Mouse (Mus musculus) liver, embryonic 15.5 days (tissue): ENCODE measurements around the gene Lcn12. TPM values are rescaled to one million over a fixed set of nuclear protein-coding genes. Genes with fewer than 3 reads are reported as not detected.

Experiments
- ATAC-seq: fragments of 200-750 bp; cut with Nextera tagmentation; 2 replicates; pipeline ENCODE4 v1.8.0; 2017; ENCODE audit warnings: moderate number of reproducible peaks, mild to moderate bottlenecking, moderate library complexity; ENCODE audit not compliant: insufficient read depth
- H3K27ac ChIP-seq: fragments of 300-500 bp; sonication (generic); replicated peaks from 2 replicates; pipeline ENCODE4 v1.5.1; 2015; ENCODE audit warnings: mild to moderate bottlenecking, inconsistent platforms
- H3K27me3 ChIP-seq: fragments of 300-500 bp; sonication (generic); 2 replicates; pipeline ENCODE4 v1.6.1; 2015; ENCODE audit warnings: mild to moderate bottlenecking, inconsistent platforms
- H3K36me3 ChIP-seq: fragments of 300-500 bp; sonication (generic); replicated peaks from 2 replicates; pipeline ENCODE4 v1.6.1; 2015; ENCODE audit warnings: moderate library complexity, mild to moderate bottlenecking, inconsistent platforms
- H3K4me1 ChIP-seq: fragments of 300-500 bp; sonication (generic); replicated peaks from 2 replicates; pipeline ENCODE4 v1.6.1; 2015; ENCODE audit warnings: inconsistent platforms
- H3K4me2 ChIP-seq: fragments of 300-500 bp; sonication (generic); 2 replicates; pipeline ENCODE4 v1.6.1; 2015; ENCODE audit warnings: moderate library complexity, mild to moderate bottlenecking, inconsistent platforms
- H3K4me3 ChIP-seq: fragments of 300-500 bp; sonication (generic); replicated peaks from 2 replicates; pipeline ENCODE4 v1.5.1; 2015; ENCODE audit warnings: mild to moderate bottlenecking, inconsistent platforms
- H3K9ac ChIP-seq: fragments of 300-500 bp; sonication (generic); 2 replicates; pipeline ENCODE4 v1.6.1; 2015; ENCODE audit warnings: moderate library complexity, mild to moderate bottlenecking, inconsistent platforms
- H3K9me3 ChIP-seq: fragments of 300-500 bp; sonication (generic); replicated peaks from 2 replicates; pipeline ENCODE4 v1.6.1; 2016; ENCODE audit warnings: inconsistent platforms
- WGBS: fragments of 180-500 bp; shearing (Covaris S2); methylation state at CpG from one replicate; pipeline ENCODE4 v1.1.7; 2015; ENCODE audit warnings: mixed read lengths; ENCODE audit not compliant: insufficient replicate concordance; 5-methylcytosine and 5-hydroxymethylcytosine counted together
- polyA plus RNA-seq: library from polyadenylated mRNA; unstranded; fragments of >200 nt; fragmentation: Nextera tagmentation; extraction: Ambion mirVana; gene quantifications from 2 replicates; pipeline ENCODE4 v1.2.1, GENCODE M21; 2015

Lcn12 gene
- polyA plus RNA-seq, 1 experiment from 2014 or later: not detected

DNA sequence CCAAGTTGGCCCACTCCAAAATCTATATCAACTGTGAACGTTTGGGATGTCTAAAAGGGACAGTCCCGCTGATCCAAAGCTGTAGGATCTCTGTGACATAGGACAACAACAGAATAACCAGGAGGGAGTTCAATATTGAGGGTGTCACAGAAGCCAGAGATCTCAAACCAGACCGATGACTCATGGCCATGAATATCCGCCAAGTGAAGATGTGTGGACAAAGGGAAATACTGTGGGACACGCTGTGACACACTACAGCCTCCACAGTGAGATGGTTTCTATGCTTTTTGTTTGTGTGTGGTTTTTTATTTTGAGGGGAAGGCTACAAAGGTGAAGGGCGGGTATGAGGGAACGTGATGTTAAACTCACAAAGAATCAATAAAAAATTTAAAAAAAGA lies 5.0 kb downstream of the Lcn12 start:
- Histone ChIP-seq H3K4me2 (no peak overlapping the region), H3K27me3 (no peaks in the 10 kb centered on the region), H3K36me3 (no peaks in the 10 kb centered on the region), H3K4me3 (no peak overlapping the region), H3K4me1 (peaks cover 39% of the 10 kb centered on the region), H3K27ac (no peak overlapping the region), H3K9ac (no peak overlapping the region), H3K9me3 (no peaks in the 10 kb centered on the region)
- WGBS: 58% methylated on average over 7 of the region's 7 CpGs
- ATAC-seq: no peak

DNA sequence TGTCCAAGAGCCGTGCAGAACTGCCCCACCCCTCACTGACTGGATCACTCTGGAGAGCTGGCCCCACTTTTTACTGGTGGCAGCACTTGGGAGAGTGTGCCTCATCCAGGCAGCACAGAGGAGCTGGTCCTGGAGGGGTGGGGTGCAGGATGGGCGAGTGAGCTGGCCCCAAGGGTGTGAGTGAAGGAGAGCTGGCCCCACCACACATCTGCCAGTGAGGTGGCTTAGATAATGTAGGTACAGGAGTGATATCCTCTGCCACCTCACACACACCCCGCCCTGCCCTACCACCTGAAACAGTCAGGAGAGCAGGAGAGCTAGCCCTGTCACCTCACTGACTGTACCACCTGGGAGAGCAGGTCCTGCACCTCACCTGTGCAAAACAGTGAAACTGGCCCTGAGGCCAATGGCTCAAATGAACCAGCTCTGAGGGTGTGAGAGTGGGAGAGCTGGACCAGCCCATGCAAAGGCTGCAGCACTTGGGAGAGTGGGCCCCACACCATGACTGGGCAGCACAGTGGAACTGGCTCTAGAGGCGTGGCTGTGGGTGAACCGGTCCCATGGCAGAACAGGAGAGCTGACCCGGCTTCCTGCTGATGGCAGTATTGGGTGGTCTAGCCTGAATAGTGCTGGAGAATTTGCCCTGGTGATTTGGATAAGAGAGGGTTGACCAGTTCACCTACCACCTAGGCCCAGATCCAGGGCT lies 5.6 kb downstream of the Lcn12 start:
- ATAC-seq: peak; percentile 51
- Histone ChIP-seq H3K4me2 (peak overlapping the region; percentile 32), H3K27ac (peak overlapping the region; percentile 38; the same call in 1 of the 2 replicates), H3K4me1 (peaks cover 39% of the 10 kb centered on the region), H3K4me3 (no peak overlapping the region), H3K27me3 (no peaks in the 10 kb centered on the region), H3K36me3 (no peaks in the 10 kb centered on the region), H3K9me3 (no peaks in the 10 kb centered on the region), H3K9ac (no peak overlapping the region)
- 46% methylated on average over 6 of the region's 6 CpGs for WGBS

GRCm38 (mm10) chr2:25484901-25485647 lies 8.6 kb downstream of the Lcn12 start:
- Histone ChIP-seq H3K27me3 (no peaks in the 10 kb centered on the region), H3K9me3 (no peaks in the 10 kb centered on the region), H3K9ac (no peak overlapping the region), H3K27ac (peak overlapping the region; percentile 75), H3K4me1 (peaks cover 39% of the 10 kb centered on the region), H3K36me3 (no peaks in the 10 kb centered on the region), H3K4me2 (no peak overlapping the region; the same call in 1 of the 2 replicates), H3K4me3 (no peak overlapping the region)
- WGBS: 42% methylated on average over 11 of the region's 11 CpGs
- ATAC-seq: peak; percentile 73

- Histone ChIP-seq H3K4me1 (peaks cover 26% of the 10 kb centered on the region), H3K4me2 (no peak overlapping the region), H3K9me3 (no peaks in the 10 kb centered on the region), H3K9ac (no peak overlapping the region), H3K4me3 (no peak overlapping the region), H3K27ac (no peak overlapping the region), H3K36me3 (no peaks in the 10 kb centered on the region), H3K27me3 (no peaks in the 10 kb centered on the region)
- ATAC-seq: no peak
- 9% methylated on average over 7 of the region's 7 CpGs for WGBS
Observed at GRCm38 (mm10) chr2:25482969-25483368, 10.7 kb downstream of the Lcn12 start.

DNA sequence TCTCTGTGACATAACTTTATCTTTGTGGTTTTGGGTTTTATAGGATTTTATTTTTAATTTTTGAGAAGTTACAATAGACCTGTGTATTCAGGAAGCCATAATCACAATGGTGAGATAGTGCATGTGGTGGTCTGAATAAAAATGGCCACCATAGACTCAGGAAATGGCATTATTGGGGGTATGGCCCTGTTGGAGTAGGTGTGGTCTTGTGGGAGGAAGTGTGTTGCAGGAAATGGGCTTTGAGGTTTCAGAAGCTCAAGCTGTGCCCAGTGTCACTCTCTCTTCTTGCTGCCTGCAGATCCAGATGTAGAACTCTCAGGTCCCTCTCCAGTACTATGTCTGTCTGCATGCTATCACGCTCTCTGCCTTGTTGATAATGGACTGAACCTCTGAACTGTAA lies 13.2 kb downstream of the Lcn12 start:
- Histone ChIP-seq H3K4me2 (no peak overlapping the region), H3K27me3 (0 out of 2 replicates have a peak, but pooled peaks cover 5% of the 10 kb centered on the region), H3K9ac (no peak overlapping the region), H3K9me3 (no peaks in the 10 kb centered on the region), H3K4me3 (no peak overlapping the region), H3K36me3 (no peaks in the 10 kb centered on the region), H3K27ac (no peak overlapping the region), H3K4me1 (peaks cover 7% of the 10 kb centered on the region)
- ATAC-seq: no peak
- 76% methylated on average over 1 of the region's 1 CpGs for WGBS

DNA sequence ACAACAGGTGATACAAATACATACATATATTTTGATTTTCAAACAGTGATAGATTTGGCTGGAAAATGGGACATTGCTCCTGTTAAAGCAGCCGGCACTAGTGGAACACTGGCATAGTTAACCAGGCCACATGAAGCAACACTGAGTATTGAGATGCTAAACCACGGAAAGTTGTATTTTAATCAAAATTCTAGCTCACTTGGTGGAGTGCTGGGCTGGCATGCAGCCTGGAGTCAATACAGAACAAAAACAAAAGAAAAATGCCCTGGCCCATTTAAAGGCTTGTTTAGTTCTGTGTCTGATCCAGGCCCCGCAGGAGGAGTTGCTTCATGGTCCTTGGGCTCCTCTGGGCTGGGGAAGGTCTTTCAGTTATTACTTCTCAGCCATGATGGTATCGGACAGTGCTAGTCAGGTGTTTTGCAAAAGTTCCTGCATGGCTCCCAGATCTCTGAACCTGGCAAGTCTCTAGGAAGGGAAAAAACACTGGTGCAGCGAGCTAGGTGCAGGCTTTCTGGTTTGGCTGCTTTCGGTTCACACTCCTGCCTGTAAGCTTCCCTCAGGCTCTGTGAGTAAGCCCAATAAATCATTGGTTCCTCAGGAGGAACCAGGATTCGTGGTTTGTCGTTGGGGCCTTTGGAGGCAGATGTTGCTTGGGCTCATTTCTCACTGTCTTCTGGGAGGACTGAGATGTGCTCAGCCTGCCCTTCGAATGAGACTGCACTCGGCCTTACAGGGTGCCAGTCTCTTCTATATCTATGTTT lies 14.0 kb downstream of the Lcn12 start:
- Histone ChIP-seq H3K4me1 (peaks cover under 1% of the 10 kb centered on the region; the same call in 1 of the 2 replicates), H3K4me2 (no peak overlapping the region), H3K27ac (no peak overlapping the region), H3K9ac (no peak overlapping the region), H3K4me3 (no peak overlapping the region), H3K36me3 (no peaks in the 10 kb centered on the region), H3K27me3 (0 out of 2 replicates have a peak, but pooled peaks cover 5% of the 10 kb centered on the region), H3K9me3 (no peaks in the 10 kb centered on the region)
- WGBS: 51% methylated on average over 10 of the region's 10 CpGs
- no peak for ATAC-seq

GRCm38 (mm10) chr2:25477967-25478675 lies 15.6 kb downstream of the Lcn12 start:
- ATAC-seq: no peak
- Histone ChIP-seq H3K4me3 (no peak overlapping the region), H3K27me3 (0 out of 2 replicates have a peak, but pooled peaks cover 5% of the 10 kb centered on the region), H3K9ac (no peak overlapping the region), H3K4me2 (no peak overlapping the region), H3K36me3 (no peaks in the 10 kb centered on the region), H3K9me3 (no peaks in the 10 kb centered on the region), H3K27ac (no peak overlapping the region), H3K4me1 (no peaks in the 10 kb centered on the region)
- WGBS: 55% methylated on average over 3 of the region's 3 CpGs

- ATAC-seq: no peak
- no peaks in the 10 kb centered on the region for H3K9me3 ChIP-seq
- no peak overlapping the region for H3K9ac ChIP-seq
- 70% methylated on average over 8 of the region's 8 CpGs for WGBS
- H3K4me2 ChIP-seq: no peak overlapping the region
- H3K4me1 ChIP-seq: no peaks in the 10 kb centered on the region
- no peak overlapping the region for H3K27ac ChIP-seq
- 0 out of 2 replicates have a peak, but pooled peaks cover 5% of the 10 kb centered on the region for H3K27me3 ChIP-seq
- H3K4me3 ChIP-seq: no peak overlapping the region
- no peaks in the 10 kb centered on the region for H3K36me3 ChIP-seq
Observed at GRCm38 (mm10) chr2:25477541-25477940, 16.2 kb downstream of the Lcn12 start.

- no peaks in the 10 kb centered on the region for H3K36me3 ChIP-seq
- no peak overlapping the region for H3K4me2 ChIP-seq
- no peak overlapping the region for H3K27ac ChIP-seq
- ATAC-seq: no peak
- no peaks in the 10 kb centered on the region for H3K4me1 ChIP-seq
- H3K9ac ChIP-seq: no peak overlapping the region
- no peaks in the 10 kb centered on the region for H3K9me3 ChIP-seq
- H3K27me3 ChIP-seq: 0 out of 2 replicates have a peak, but pooled peaks cover 5% of the 10 kb centered on the region
- H3K4me3 ChIP-seq: no peak overlapping the region
- 45% methylated on average over 2 of the region's 2 CpGs for WGBS
Observed at GRCm38 (mm10) chr2:25472550-25472949, 21.2 kb downstream of the Lcn12 start.

GRCm38 (mm10) chr2:25469969-25470368 lies 23.7 kb downstream of the Lcn12 start, which contains the start of gene Ptgds:
Gene Ptgds, minus strand, starts transcription at chr2:25470046.
- ATAC-seq: no peak
- Histone ChIP-seq H3K9ac (no peak within 1 kb of the TSS), H3K27ac (no peak within 1 kb of the TSS), H3K27me3 (no peaks in the 10 kb centered on the region), H3K36me3 (no peaks in the 10 kb centered on the region), H3K4me3 (no peak within 1 kb of the TSS), H3K4me1 (no peaks in the 10 kb centered on the region), H3K9me3 (no peaks in the 10 kb centered on the region), H3K4me2 (no peak within 1 kb of the TSS)
- 57% methylated on average over 6 of the region's 6 CpGs for WGBS
